Mouse (Mus musculus) olfactory bulb, adult 2 months (tissue): ENCODE measurements around the gene Syngap1.

Experiments
- CTCF ChIP-seq: fragments of 200-500 bp; IDR thresholded peaks from 2 replicates; pipeline ENCODE4 v1.5.1; 2012; ENCODE audit warnings: low read depth, mild to moderate bottlenecking, low read length, moderate library complexity; ENCODE audit not compliant: insufficient read depth
- POLR2A ChIP-seq: fragments of 200-500 bp; IDR thresholded peaks from 2 replicates; pipeline ENCODE4 v1.6.1; 2012; ENCODE audit warnings: mild to moderate bottlenecking, low read depth, low read length, moderate library complexity; ENCODE audit not compliant: insufficient read depth

- TF ChIP-seq CTCF (no peak), POLR2A (no peak)
Observed at GRCm38 (mm10) chr17:26997661-26998060, 56.6 kb downstream of the Syngap1 start.
